Mouse (Mus musculus) stomach, embryonic 16.5 days (tissue): ENCODE measurements around the gene Kcnq4. TPM values are rescaled to one million over a fixed set of nuclear protein-coding genes. Genes with fewer than 3 reads are reported as not detected.
A peak's percentile ranks its signal among the peaks of the same experiment; 100 is the strongest.

Source experiments
- ATAC-seq: fragments of 200-750 bp; cut with Nextera tagmentation; 2 replicates; pipeline ENCODE4 v1.8.0; 2017; ENCODE audit warnings: moderate number of reproducible peaks, moderate TSS enrichment; ENCODE audit not compliant: insufficient read depth, low FRiP score
- H3K27ac ChIP-seq: fragments of 300-500 bp; sonication (generic); 2 replicates; pipeline ENCODE4 v1.5.1; 2014; ENCODE audit warnings: low read length
- H3K27me3 ChIP-seq: fragments of 300-500 bp; sonication (generic); 2 replicates; pipeline ENCODE4 v1.6.1; 2014; ENCODE audit warnings: low read length, control low read depth, mixed read lengths; ENCODE audit not compliant: control insufficient read depth, insufficient read depth
- H3K36me3 ChIP-seq: fragments of 300-500 bp; sonication (generic); 2 replicates; pipeline ENCODE4 v1.6.1; 2014; ENCODE audit warnings: low read length; ENCODE audit not compliant: control insufficient read depth, insufficient read depth
- H3K4me1 ChIP-seq: fragments of 300-500 bp; sonication (generic); 2 replicates; pipeline ENCODE4 v1.6.1; 2014; ENCODE audit warnings: low read length, control low read depth, mixed read lengths; ENCODE audit not compliant: control insufficient read depth, insufficient read depth
- H3K4me2 ChIP-seq: fragments of 300-500 bp; sonication (generic); 2 replicates; pipeline ENCODE4 v1.6.1; 2014; ENCODE audit warnings: low read depth, low read length, mixed read lengths
- H3K4me3 ChIP-seq: fragments of 300-500 bp; sonication (generic); replicated peaks from 2 replicates; pipeline ENCODE4 v1.5.1; 2014; ENCODE audit warnings: mild to moderate bottlenecking, low read length
- H3K9ac ChIP-seq: fragments of 300-500 bp; sonication (generic); 2 replicates; pipeline ENCODE4 v1.6.1; 2014; ENCODE audit warnings: low read length
- H3K9me3 ChIP-seq: fragments of 300-500 bp; sonication (generic); replicated peaks from 2 replicates; pipeline ENCODE4 v1.6.1; 2016; ENCODE audit warnings: low read length, control low read depth; ENCODE audit not compliant: control insufficient read depth
- WGBS: fragments of 180-500 bp; shearing (Covaris S2); extraction: QIAGEN DNeasy Blood & Tissue Kit; methylation state at CpG from one replicate; pipeline ENCODE4 v1.1.7; 2014; 5-methylcytosine and 5-hydroxymethylcytosine counted together
- polyA plus RNA-seq: library from polyadenylated mRNA; unstranded; fragments of >200 nt; fragmentation: Nextera tagmentation; extraction: Ambion mirVana; gene quantifications from 2 replicates; pipeline ENCODE4 v1.2.1, GENCODE M21; 2015

The Kcnq4 gene
- polyA plus RNA-seq, 1 experiment from 2014 or later, result 3.3 TPM

GRCm38 (mm10) chr4:120746552-120747150 lies 1.8 kb downstream of the Kcnq4 start:
- no peaks in the 10 kb centered on the region for H3K36me3 ChIP-seq
- H3K9ac ChIP-seq, result peak overlapping the region; percentile 76
- no peaks in the 10 kb centered on the region for H3K9me3 ChIP-seq
- WGBS, result 4% methylated on average over 47 of the region's 53 CpGs
- ATAC-seq, result peak; percentile 59
- peaks cover 39% of the 10 kb centered on the region for H3K27me3 ChIP-seq
- peak overlapping the region; percentile 99 for H3K4me2 ChIP-seq
- H3K4me3 ChIP-seq, result peak overlapping the region; percentile 61
- H3K4me1 ChIP-seq, result peaks cover 6% of the 10 kb centered on the region; the same call in 1 of the 2 replicates
- peak overlapping the region; percentile 20; the same call in 1 of the 2 replicates for H3K27ac ChIP-seq

- Histone ChIP-seq H3K9me3 (no peaks in the 10 kb centered on the region), H3K4me1 (peaks cover 6% of the 10 kb centered on the region; the same call in 1 of the 2 replicates), H3K9ac (peak overlapping the region; percentile 76), H3K4me2 (peak overlapping the region; percentile 99), H3K36me3 (no peaks in the 10 kb centered on the region), H3K27me3 (peaks cover 39% of the 10 kb centered on the region), H3K27ac (no peak overlapping the region; the same call in 1 of the 2 replicates), H3K4me3 (peak overlapping the region; percentile 61)
- WGBS, result 56% methylated on average over 10 of the region's 10 CpGs
- no peak; the same call in 1 of the 2 replicates for ATAC-seq
Measured at GRCm38 (mm10) chr4:120745731-120746551, 2.5 kb downstream of the Kcnq4 start.

GRCm38 (mm10) chr4:120743636-120744035 lies 4.8 kb downstream of the Kcnq4 start:
- Histone ChIP-seq H3K9me3 (no peaks in the 10 kb centered on the region), H3K36me3 (no peaks in the 10 kb centered on the region), H3K4me1 (peaks cover 6% of the 10 kb centered on the region; the same call in 1 of the 2 replicates), H3K27me3 (peaks cover 24% of the 10 kb centered on the region), H3K4me2 (no peak overlapping the region), H3K27ac (no peak overlapping the region), H3K9ac (no peak overlapping the region), H3K4me3 (no peak overlapping the region)
- ATAC-seq, result no peak
- 44% methylated on average over 3 of the region's 3 CpGs for WGBS

DNA sequence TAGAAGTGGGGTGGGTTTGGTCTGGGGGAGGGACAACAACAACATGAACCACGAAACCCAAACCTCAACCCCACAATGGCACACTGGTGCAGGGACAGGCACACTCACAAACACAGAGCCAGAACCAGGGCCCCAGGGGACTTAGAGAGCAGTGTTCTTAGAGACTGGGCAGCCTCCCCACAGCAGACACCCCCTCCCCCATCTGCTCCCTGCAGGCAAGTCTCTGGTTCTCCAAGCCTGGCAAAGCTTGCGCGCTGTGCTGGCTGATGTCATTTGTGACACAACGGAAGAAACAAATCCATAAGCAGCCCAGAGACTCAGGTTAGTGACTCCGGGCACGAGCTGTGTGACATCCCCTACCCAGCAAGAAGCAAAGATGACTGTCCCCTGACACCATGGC lies 7.1 kb downstream of the Kcnq4 start:
- Histone ChIP-seq H3K36me3 (no peaks in the 10 kb centered on the region), H3K27me3 (peaks cover 8% of the 10 kb centered on the region; the same call in 1 of the 2 replicates), H3K4me3 (no peak overlapping the region), H3K4me1 (0 out of 2 replicates have a peak, but pooled peaks cover 3% of the 10 kb centered on the region), H3K9me3 (no peaks in the 10 kb centered on the region), H3K4me2 (no peak overlapping the region), H3K27ac (no peak overlapping the region), H3K9ac (no peak overlapping the region)
- WGBS, result 77% methylated on average over 6 of the region's 6 CpGs
- no peak for ATAC-seq

DNA sequence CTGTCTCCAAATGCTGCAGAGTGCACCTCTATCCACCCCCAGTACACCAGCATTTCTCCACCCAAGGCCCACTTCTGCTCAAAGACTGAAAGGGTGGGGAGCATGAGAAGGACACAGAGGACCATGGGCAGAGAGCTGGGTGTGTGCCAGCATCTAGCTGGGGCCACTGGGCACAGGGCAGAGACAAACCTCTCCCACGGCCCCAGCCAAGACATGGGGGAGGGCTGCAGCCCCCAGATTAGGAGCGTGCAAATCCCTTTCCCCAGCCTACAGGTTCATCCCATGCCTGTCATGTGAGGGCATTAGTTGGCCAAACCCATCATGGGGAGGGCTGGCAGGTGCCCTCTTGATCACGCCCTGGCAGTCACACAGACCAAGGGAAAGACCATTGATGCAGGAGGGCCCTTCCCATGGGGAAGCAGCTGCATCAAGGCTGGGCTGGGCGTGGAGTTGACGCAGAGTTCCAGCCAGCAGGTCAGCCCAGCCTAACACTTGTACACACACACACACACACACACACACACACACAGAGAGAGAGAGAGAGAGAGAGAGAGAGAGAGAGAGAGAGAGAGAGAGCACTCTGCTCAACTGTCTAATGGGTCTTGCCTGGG lies 14.3 kb downstream of the Kcnq4 start:
- H3K27ac ChIP-seq, result no peak overlapping the region

DNA sequence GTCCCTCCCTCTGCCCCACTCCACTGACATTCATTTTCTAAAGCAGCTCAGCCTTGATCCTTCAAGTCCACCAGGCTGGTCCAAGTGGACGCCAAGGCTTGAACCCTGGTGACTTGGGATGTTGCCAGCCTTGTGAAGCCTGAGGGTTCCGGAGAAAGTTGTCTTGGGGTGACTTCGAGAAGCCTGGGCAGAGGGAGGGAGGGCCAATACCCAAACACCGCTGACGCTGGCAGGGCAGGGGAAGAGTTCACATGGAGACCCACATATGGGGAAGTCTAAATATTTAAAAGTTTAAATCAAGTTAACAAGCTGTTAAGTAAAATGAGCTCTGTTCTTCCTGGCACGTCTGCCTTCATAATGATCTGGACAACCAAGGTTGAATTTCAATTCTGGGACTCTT lies 15.7 kb downstream of the Kcnq4 start:
- Histone ChIP-seq H3K27ac (no peak overlapping the region), H3K9ac (no peak overlapping the region), H3K9me3 (no peaks in the 10 kb centered on the region), H3K27me3 (peaks cover 11% of the 10 kb centered on the region; the same call in 1 of the 2 replicates), H3K4me1 (peaks cover 21% of the 10 kb centered on the region), H3K4me3 (no peak overlapping the region), H3K4me2 (no peak overlapping the region), H3K36me3 (no peaks in the 10 kb centered on the region)
- no peak for ATAC-seq
- WGBS, result 58% methylated on average over 6 of the region's 6 CpGs

More for the DNA sequence above, 14.3 kb downstream of the Kcnq4 start:
- Histone ChIP-seq H3K4me3 (no peak overlapping the region), H3K27me3 (peaks cover 11% of the 10 kb centered on the region; the same call in 1 of the 2 replicates), H3K4me2 (no peak overlapping the region), H3K36me3 (no peaks in the 10 kb centered on the region), H3K9me3 (no peaks in the 10 kb centered on the region), H3K4me1 (peaks cover 21% of the 10 kb centered on the region), H3K9ac (no peak overlapping the region)
- ATAC-seq, result no peak
- WGBS, result 59% methylated on average over 5 of the region's 5 CpGs

- WGBS, result under 1% methylated on average over 40 of the region's 40 CpGs
- Histone ChIP-seq H3K27me3 (peaks cover 11% of the 10 kb centered on the region; the same call in 1 of the 2 replicates), H3K36me3 (no peaks in the 10 kb centered on the region), H3K27ac (no peak overlapping the region), H3K4me1 (peaks cover 21% of the 10 kb centered on the region), H3K4me2 (peak overlapping the region; percentile 89), H3K9ac (peak overlapping the region; percentile 68), H3K9me3 (no peaks in the 10 kb centered on the region), H3K4me3 (peak overlapping the region; percentile 49)
- peak; percentile 86 for ATAC-seq
Measured at GRCm38 (mm10) chr4:120731030-120731644, 17.3 kb downstream of the Kcnq4 start.

DNA sequence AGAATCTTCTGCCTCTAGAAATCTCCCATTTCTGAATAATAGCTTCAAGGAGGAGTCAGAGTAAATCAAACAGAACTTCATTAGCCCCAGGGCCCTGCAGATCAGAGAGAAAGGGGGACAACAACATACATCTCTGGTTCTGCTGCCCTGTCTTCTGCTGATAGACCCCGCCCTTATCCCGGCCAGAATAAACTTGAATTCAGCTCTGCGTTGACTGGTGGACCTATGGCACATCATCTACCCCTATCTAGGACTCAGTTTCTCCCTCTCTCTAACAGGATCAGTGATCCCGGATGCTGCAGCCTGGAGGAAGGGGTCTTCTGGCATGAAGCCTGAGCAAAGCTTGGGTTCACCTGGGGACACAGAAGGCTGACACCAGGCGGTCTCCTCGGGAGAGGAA lies 17.8 kb downstream of the Kcnq4 start:
- Histone ChIP-seq H3K27me3 (peaks cover 11% of the 10 kb centered on the region; the same call in 1 of the 2 replicates), H3K4me2 (peak overlapping the region; percentile 89), H3K36me3 (no peaks in the 10 kb centered on the region), H3K4me1 (peaks cover 24% of the 10 kb centered on the region), H3K9me3 (no peaks in the 10 kb centered on the region), H3K9ac (peak overlapping the region; percentile 68; the same call in 1 of the 2 replicates), H3K4me3 (peak overlapping the region; percentile 49), H3K27ac (no peak overlapping the region)
- WGBS, result 26% methylated on average over 6 of the region's 6 CpGs
- ATAC-seq, result no peak
